Mouse (Mus musculus): ENCODE measurements at regions not wholly inside any gene's neighbourhood (a gene's known extent, or its start where the extent isn't known, plus 50 kb on each side); places are given as distances from the start of the nearest gene placed in this dataset.

DNA sequence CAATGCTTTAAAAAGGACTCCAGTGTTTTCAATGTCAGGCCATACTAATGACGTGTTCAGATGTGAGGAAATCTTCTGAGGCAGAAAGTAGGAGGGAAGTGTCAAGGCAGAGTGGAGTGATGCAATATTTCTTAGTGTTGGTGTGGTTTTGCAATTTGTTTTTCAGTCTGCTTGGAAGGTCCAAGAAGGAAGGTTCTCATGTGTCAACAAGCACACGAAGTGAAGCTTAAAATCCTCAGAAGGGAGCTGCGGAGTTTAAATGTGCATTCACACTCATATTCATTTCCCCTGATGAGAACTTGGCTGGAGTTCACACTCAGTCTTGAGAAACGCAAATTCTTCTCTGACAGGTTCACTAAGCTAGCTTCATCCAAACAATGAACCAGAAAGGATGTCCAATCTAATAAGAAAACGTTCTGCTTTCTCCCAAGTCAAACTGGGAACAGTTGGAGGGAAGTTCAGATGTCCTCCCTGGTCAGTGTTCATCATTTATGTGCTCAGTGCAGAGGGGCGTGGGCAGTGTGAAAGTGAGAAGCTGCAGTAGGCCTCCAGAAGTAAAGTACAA is 66.0 kb downstream of the Arrdc3 start:
- DNase-seq (ENCODE audit: extremely low read depth) = no peak
- H3K27ac ChIP-seq (ENCODE audit: insufficient read depth, low read depth) = peak overlapping the region; percentile 20; the same call in 1 of the 2 replicates
- in situ Hi-C loops (cut with MboI; ENCODE audit: low pct_ligation_motif_present, low pct_unique_long_range_greater_than_20kb, low sequenced_read_pairs) = no loop called here

GRCm38 (mm10) chr13:80950239-80950638 is 67.1 kb downstream of the Arrdc3 start:
- Histone ChIP-seq H3K36me3 (replicated peaks in 1 of 2; ENCODE audit: control insufficient read depth in 1 of 2, insufficient read depth in 1 of 2, low read length in 1 of 2) (no peaks in the 10 kb centered on the region), H3K4me1 (ENCODE audit: control insufficient read depth in 1 of 2, insufficient read depth in 2 of 2) (peaks cover 16 to 21% of the 10 kb centered on the region in 2 experiments), H3K4me3 (replicated peaks in 1 of 3; ENCODE audit: low read depth in 2 of 3, low read length in 2 of 3, poor library complexity in 1 of 3) (no peak overlapping the region), H3K4me2 (ENCODE audit: insufficient read depth, low read depth, poor library complexity, severe bottlenecking) (no peak overlapping the region), H3K27ac (ENCODE audit: insufficient read depth, low read depth) (no peak overlapping the region), H3K9ac (ENCODE audit: insufficient read depth, low read depth) (no peak overlapping the region), H3K79me2 (replicated peaks; ENCODE audit: control insufficient read depth, extremely low read depth, insufficient read depth, poor library complexity, severe bottlenecking) (no peaks in the 10 kb centered on the region), H3K9me3 (replicated peaks; ENCODE audit: low read length) (no peaks in the 10 kb centered on the region), H3K27me3 (replicated peaks) (no peaks in the 10 kb centered on the region)
- TF ChIP-seq NELFE (IDR thresholded peaks at IDR 0.05; ENCODE audit: low read depth, low read length) = no peak
- no peak for TF ChIP-seq TBP (conservative IDR thresholded peaks at IDR 0.05; ENCODE audit: low read depth, low read length)
- TF ChIP-seq TCF12 (IDR thresholded peaks at IDR 0.05; ENCODE audit: low read depth, low read length) = no peak
- TF ChIP-seq ETS1 (conservative IDR thresholded peaks at IDR 0.05; ENCODE audit: low read depth, low read length) = no peak
- TF ChIP-seq JUN (IDR thresholded peaks at IDR 0.05; ENCODE audit: insufficient read depth, low read depth, low read length) = no peak
- no peak for TF ChIP-seq BHLHE40 (IDR thresholded peaks at IDR 0.05; ENCODE audit: low read depth, low read length)
- TF ChIP-seq MAX (IDR thresholded peaks at IDR 0.05; ENCODE audit: low read length) = no peak
- TF ChIP-seq ZNF384 (IDR thresholded peaks at IDR 0.05; ENCODE audit: low read depth, low read length) = no peak
- TF ChIP-seq CHD2 (IDR thresholded peaks at IDR 0.05; ENCODE audit: low read length) = no peak
- no peak for TF ChIP-seq RCOR1 (conservative IDR thresholded peaks at IDR 0.05; ENCODE audit: low read depth, low read length)
- TF ChIP-seq PAX5 (IDR thresholded peaks at IDR 0.05; ENCODE audit: low read length) = no peak
- TF ChIP-seq UBTF (IDR thresholded peaks at IDR 0.05; ENCODE audit: low read depth, low read length) = no peak
- TF ChIP-seq ZMIZ1 (IDR thresholded peaks at IDR 0.05; ENCODE audit: low read depth, low read length) = no peak
- TF ChIP-seq NRF1 (IDR thresholded peaks at IDR 0.05; ENCODE audit: low read depth, low read length) = no peak
- no peak for TF ChIP-seq CHD1 (IDR thresholded peaks at IDR 0.05; ENCODE audit: low read depth, low read length)
- TF ChIP-seq POLR2A (IDR thresholded peaks at IDR 0.05; ENCODE audit: low read depth, low read length) = no peak
- TF ChIP-seq GABPA (IDR thresholded peaks at IDR 0.05; ENCODE audit: insufficient replicate concordance, low read depth, low read length) = no peak
- no peak for TF ChIP-seq SMC3 (IDR thresholded peaks at IDR 0.05; ENCODE audit: low read depth, low read length)
- in situ Hi-C loops (cut with MboI; ENCODE audit: low pct_ligation_motif_present, low pct_unique_long_range_greater_than_20kb, low sequenced_read_pairs) = no loop called here
- DNase-seq (ENCODE audit: extremely low read depth) = no peak
- dilution Hi-C loops (cut with MboI; ENCODE audit: extremely low pct_ligation_motif_present, extremely low pct_unique_long_range_greater_than_20kb, low sequenced_read_pairs) = no loop called here

More for the DNA sequence above, 66.0 kb downstream of the Arrdc3 start:
- no peak overlapping the region; the same call in 1 of the 2 replicates for H3K4me2 ChIP-seq (ENCODE audit: insufficient read depth, low read depth, poor library complexity, severe bottlenecking)
- H3K4me3 ChIP-seq (replicated peaks in 1 of 3; ENCODE audit: low read depth in 2 of 3, low read length in 2 of 3, poor library complexity in 1 of 3) = no peak overlapping the region
- no peaks in the 10 kb centered on the region for H3K27me3 ChIP-seq (replicated peaks)
- no peaks in the 10 kb centered on the region for H3K36me3 ChIP-seq (replicated peaks in 1 of 2; ENCODE audit: control insufficient read depth in 1 of 2, insufficient read depth in 1 of 2, low read length in 1 of 2)
- no peaks in the 10 kb centered on the region for H3K9me3 ChIP-seq (replicated peaks; ENCODE audit: low read length)
- dilution Hi-C loops (cut with MboI; ENCODE audit: extremely low pct_ligation_motif_present, extremely low pct_unique_long_range_greater_than_20kb, low sequenced_read_pairs) = no loop called here
- no peaks in the 10 kb centered on the region for H3K79me2 ChIP-seq (replicated peaks; ENCODE audit: control insufficient read depth, extremely low read depth, insufficient read depth, poor library complexity, severe bottlenecking)
- H3K4me1 ChIP-seq (ENCODE audit: control insufficient read depth in 1 of 2, insufficient read depth in 2 of 2) = peaks cover 16 to 21% of the 10 kb centered on the region in 2 experiments
- TF ChIP-seq KAT2A (IDR thresholded peaks at IDR 0.05; ENCODE audit: insufficient replicate concordance, low read length) = no peak
- no peak for TF ChIP-seq RCOR1 (conservative IDR thresholded peaks at IDR 0.05; ENCODE audit: low read depth, low read length)
- no peak for TF ChIP-seq GABPA (IDR thresholded peaks at IDR 0.05; ENCODE audit: insufficient replicate concordance, low read depth, low read length)
- no peak for TF ChIP-seq ETS1 (conservative IDR thresholded peaks at IDR 0.05; ENCODE audit: low read depth, low read length)
- TF ChIP-seq ZMIZ1 (IDR thresholded peaks at IDR 0.05; ENCODE audit: low read depth, low read length) = no peak
- no peak for TF ChIP-seq MAX (IDR thresholded peaks at IDR 0.05; ENCODE audit: low read length)
- TF ChIP-seq SMC3 (IDR thresholded peaks at IDR 0.05; ENCODE audit: low read depth, low read length) = no peak
- no peak for TF ChIP-seq BHLHE40 (IDR thresholded peaks at IDR 0.05; ENCODE audit: low read depth, low read length)
- no peak for TF ChIP-seq MAFK (IDR thresholded peaks at IDR 0.05; ENCODE audit: insufficient replicate concordance, low read length)
- TF ChIP-seq E2F4 (IDR thresholded peaks at IDR 0.05; ENCODE audit: insufficient replicate concordance, low read depth, low read length) = no peak
- TF ChIP-seq JUND (conservative IDR thresholded peaks at IDR 0.05; ENCODE audit: low read depth, low read length) = no peak
- no peak for TF ChIP-seq POLR2A (IDR thresholded peaks at IDR 0.05; ENCODE audit: low read depth, low read length)
- TF ChIP-seq EP300 (IDR thresholded peaks at IDR 0.05; ENCODE audit: low read length) = no peak
- H3K9ac ChIP-seq (ENCODE audit: insufficient read depth, low read depth) = peak overlapping the region; percentile 45

All from CH12.LX (cell line).